Mouse (Mus musculus): Measurements from ENCODE around the gene Ces1d. TPM values are rescaled to one million over a fixed set of nuclear protein-coding genes. Genes with fewer than 3 reads are reported as not detected.
"Not testable (repeated sequence)": the region's sequence is repeated elsewhere in the genome, so short reads cannot be mapped to it uniquely, and the experiment has no call there.

Ces1d gene
- polyA plus RNA-seq, 1 experiment from 2014 or later: 0.23 TPM

DNA sequence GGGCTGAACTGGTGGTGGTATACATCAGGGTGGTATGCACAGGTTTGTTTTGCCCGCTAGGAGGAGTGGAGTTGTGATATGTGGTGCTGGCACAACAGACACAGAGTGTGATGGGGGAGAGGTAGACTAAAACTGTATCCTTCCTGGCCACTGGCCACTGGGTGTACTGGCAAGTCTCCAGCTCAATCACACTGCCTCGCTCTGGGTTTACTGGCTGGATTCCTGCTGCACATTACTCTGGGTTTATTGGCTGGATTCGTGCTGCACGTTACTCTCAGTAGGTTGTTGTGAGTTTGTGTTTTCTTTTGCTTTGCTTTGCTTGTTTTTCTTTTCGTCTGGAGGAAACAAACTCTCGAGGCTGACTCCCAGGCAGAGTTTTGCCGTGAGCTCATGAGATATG, 1.5 kb upstream of the Ces1d start:
- H3K36me3 ChIP-seq; H3K27me3 ChIP-seq; H3K4me1 ChIP-seq; H3K9ac ChIP-seq; H3K27ac ChIP-seq; H3K9me3 ChIP-seq (replicated peaks); ATAC-seq (ENCODE audit: low FRiP score); H3K4me3 ChIP-seq; H3K4me2 ChIP-seq (replicated peaks): not testable (repeated sequence)
- 88% methylated on average over 7 of the region's 7 CpGs for WGBS

DNA sequence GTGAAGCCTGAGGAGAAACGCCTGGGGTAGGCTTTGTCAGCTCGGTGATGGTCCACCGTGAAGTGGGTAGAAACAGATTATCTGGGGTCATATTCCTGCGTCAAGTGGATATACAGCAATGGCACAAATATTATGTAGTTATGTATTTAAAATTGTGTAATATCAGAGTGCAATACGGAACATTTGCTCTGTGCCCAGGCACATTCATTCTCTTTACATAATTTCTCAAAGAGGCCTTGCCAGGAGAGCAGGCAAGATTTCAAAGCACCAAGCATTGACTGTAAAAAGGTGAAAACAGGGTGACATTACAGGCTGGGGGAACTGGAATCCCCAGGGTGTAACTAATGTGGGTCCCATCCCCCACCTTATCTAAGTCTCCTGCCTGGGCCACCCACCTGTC, 1.2 kb downstream of the Ces1d start:
- no peak overlapping the region for H3K4me2 ChIP-seq (replicated peaks)
- no peak overlapping the region for H3K4me3 ChIP-seq
- no peak overlapping the region for H3K27ac ChIP-seq
- no peak for ATAC-seq (ENCODE audit: low FRiP score)
- H3K36me3 ChIP-seq: no peaks in the 10 kb centered on the region
- no peak overlapping the region for H3K9ac ChIP-seq
- no peaks in the 10 kb centered on the region for H3K9me3 ChIP-seq (replicated peaks)
- no peaks in the 10 kb centered on the region for H3K27me3 ChIP-seq
- 90% methylated on average over 5 of the region's 5 CpGs for WGBS
- H3K4me1 ChIP-seq: no peaks in the 10 kb centered on the region

DNA sequence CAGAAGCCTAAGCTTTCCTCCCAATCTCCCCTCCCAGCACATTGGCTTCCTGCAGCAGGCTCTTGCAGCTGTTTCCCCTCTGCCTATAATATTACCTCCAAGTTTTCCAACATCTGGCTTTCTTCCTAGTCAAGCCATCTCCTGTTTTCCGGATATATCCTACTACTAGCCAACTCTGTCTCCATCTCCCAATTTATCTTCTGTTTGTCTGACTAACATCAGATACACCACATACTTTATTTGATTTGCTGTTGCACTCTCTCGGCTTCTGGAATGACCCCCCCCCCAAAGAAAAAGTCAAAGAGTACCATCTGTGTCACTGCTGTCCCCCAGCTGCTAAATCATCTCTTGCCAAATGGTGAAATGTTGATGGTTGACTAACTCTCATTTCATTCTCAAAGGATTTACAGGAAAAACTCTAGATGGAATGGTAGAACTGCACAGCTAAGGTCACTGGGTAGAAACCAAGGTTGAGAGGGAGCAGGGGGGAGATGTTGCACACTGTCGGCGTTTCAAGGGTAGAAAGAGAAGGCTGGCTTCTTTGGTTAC, 17.0 kb downstream of the Ces1d start:
- no peaks in the 10 kb centered on the region for H3K27me3 ChIP-seq
- 84% methylated on average over 4 of the region's 4 CpGs for WGBS
- H3K4me2 ChIP-seq (replicated peaks): no peak overlapping the region
- ATAC-seq (ENCODE audit: low FRiP score): no peak
- no peaks in the 10 kb centered on the region for H3K36me3 ChIP-seq
- no peaks in the 10 kb centered on the region for H3K9me3 ChIP-seq (replicated peaks)
- peaks cover 4% of the 10 kb centered on the region; the same call in 1 of the 2 replicates for H3K4me1 ChIP-seq
- no peak overlapping the region for H3K9ac ChIP-seq
- H3K4me3 ChIP-seq: no peak overlapping the region
- H3K27ac ChIP-seq: no peak overlapping the region

DNA sequence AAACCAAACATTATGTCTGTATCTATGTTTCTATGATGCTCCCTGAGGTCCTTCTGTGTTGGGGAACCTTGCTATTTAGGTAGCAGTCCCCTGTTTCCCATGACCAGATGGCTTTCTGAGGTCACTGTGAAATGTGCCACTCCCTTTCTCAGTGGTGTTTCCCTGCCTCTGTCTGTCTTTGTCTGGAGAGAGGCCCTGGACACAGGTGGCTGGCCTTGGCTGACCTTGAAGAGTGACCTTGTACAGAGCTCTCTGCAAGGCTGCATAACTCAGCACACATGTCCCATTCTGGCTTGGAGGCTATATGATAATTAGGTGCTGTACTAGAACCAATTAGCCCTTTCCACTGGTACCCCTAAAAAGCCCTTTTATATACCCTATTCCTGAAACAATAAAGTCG, 21.0 kb downstream of the Ces1d start:
- H3K9ac ChIP-seq: no peak overlapping the region
- peaks cover 4% of the 10 kb centered on the region; the same call in 1 of the 2 replicates for H3K4me1 ChIP-seq
- no peak overlapping the region for H3K4me2 ChIP-seq (replicated peaks)
- ATAC-seq (ENCODE audit: low FRiP score): no peak
- WGBS: 63% methylated on average over 1 of the region's 1 CpGs
- no peaks in the 10 kb centered on the region for H3K27me3 ChIP-seq
- no peak overlapping the region for H3K4me3 ChIP-seq
- no peaks in the 10 kb centered on the region for H3K9me3 ChIP-seq (replicated peaks)
- no peak overlapping the region for H3K27ac ChIP-seq
- no peaks in the 10 kb centered on the region for H3K36me3 ChIP-seq

DNA sequence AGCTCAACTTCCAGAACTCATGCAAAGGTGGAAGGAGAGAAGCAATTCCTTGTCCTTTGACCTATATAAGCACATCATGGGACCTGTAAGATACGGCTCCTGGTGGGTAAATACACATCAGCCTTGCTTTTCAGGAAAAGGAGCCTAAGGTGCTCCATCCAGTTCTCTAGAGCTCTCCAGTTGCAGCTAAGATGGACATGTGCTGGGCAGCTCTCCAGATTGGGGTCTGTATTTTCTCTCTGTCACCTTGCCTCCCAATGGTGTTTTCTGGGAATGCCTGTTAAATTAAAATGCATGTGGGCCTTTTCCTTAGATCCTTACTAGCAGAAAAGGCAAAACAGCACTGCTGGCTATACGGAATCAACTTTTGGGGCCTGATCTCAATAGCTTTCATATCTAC, 23.1 kb downstream of the Ces1d start:
- Histone ChIP-seq H3K9ac (no peak overlapping the region), H3K27me3 (no peaks in the 10 kb centered on the region), H3K36me3 (no peaks in the 10 kb centered on the region), H3K9me3 (replicated peaks) (no peaks in the 10 kb centered on the region), H3K27ac (no peak overlapping the region), H3K4me1 (peaks cover 4% of the 10 kb centered on the region; the same call in 1 of the 2 replicates), H3K4me2 (replicated peaks) (no peak overlapping the region), H3K4me3 (no peak overlapping the region)
- WGBS: 88% methylated on average over 2 of the region's 2 CpGs
- ATAC-seq (ENCODE audit: low FRiP score): no peak

DNA sequence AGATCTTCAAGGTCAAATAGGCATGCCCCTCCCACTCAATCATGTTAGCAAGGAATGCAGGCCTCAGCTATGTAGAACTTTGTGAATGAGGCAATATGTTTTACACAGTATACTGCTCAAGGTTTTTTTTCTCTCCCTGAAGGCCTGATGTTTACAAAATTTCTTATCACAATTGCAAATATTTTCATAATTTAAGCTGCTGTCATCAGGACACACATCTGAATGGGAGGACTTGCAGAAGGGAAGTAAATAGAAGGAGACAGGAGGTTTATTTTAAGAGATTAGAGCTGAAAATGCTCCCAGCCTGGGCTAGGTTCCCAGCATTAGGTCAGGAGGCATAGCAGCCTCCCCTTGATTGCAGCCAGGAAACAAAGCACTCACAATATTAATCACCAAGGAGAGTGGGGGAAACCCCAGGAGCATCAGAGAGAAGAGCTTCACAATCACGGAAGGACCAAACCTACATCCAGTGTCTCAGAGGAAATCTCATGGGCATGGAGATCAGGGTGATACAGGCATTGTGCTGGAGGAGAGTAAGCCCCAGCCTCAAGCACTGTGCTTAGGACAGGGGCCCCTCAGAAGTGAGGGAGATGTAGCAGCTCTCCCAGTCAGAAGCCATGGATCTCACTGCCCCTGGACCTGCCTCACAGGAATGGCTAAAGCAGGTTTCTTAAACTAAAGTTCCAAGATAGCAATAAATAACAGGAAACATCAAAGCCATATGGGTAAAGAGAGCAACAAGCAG, 25.6 kb downstream of the Ces1d start:
- H3K27ac ChIP-seq: no peak overlapping the region
- H3K4me3 ChIP-seq: no peak overlapping the region
- no peak for ATAC-seq (ENCODE audit: low FRiP score)
- 47% methylated on average over 1 of the region's 1 CpGs for WGBS
- H3K4me2 ChIP-seq (replicated peaks): no peak overlapping the region
- H3K27me3 ChIP-seq: no peaks in the 10 kb centered on the region
- H3K36me3 ChIP-seq: no peaks in the 10 kb centered on the region
- H3K4me1 ChIP-seq: peaks cover 4% of the 10 kb centered on the region; the same call in 1 of the 2 replicates
- H3K9ac ChIP-seq: no peak overlapping the region
- no peaks in the 10 kb centered on the region for H3K9me3 ChIP-seq (replicated peaks)

DNA sequence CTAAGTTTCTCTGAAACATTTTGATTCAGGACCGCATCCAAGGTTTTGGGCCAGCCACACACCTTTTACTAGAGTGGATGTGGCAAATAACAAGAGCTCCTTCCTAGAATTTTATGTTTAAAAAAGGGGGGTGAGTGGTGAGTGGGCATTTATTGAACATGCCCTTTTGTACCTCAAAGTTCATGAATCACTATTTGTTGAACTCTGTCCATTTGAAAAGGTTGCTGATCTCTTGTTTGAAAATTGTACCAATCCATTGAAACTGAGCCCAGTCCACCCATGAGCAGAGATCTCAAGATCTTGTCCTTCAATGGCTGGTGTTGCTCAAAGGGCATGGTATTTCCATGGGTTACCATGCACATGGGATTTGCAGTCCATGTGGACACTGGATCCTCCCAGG, 34.3 kb downstream of the Ces1d start:
- no peak for ATAC-seq (ENCODE audit: low FRiP score)
- 94% methylated on average over 1 of the region's 1 CpGs for WGBS

DNA sequence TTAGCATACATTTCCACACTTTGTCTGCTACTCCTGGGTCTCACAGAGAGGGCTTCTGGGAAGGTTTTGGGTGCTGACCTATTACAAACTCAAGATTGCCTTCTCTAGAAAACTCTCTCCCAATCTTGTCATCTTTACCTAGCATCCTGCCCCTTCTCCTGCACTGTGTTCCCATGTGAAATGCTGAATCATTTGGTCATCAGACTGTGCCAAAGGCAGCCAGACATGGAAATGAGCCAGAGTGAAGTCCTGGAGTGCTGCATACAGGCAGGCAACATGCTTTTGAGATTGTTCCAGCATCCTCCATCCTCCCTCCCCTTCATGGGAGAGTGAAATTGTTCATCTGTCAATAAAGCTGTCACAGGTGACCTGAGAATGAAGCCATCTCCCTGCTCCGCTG, 46.2 kb downstream of the Ces1d start:
- 90% methylated on average over 1 of the region's 1 CpGs for WGBS
- Histone ChIP-seq H3K9me3 (replicated peaks) (no peaks in the 10 kb centered on the region), H3K9ac (no peak overlapping the region), H3K27me3 (no peaks in the 10 kb centered on the region), H3K27ac (no peak overlapping the region), H3K4me3 (no peak overlapping the region), H3K4me2 (replicated peaks) (no peak overlapping the region), H3K4me1 (no peaks in the 10 kb centered on the region), H3K36me3 (no peaks in the 10 kb centered on the region)
- ATAC-seq (ENCODE audit: low FRiP score): no peak

More for the DNA sequence above, 34.3 kb downstream of the Ces1d start:
- H3K27ac ChIP-seq: no peak overlapping the region
- no peak overlapping the region for H3K9ac ChIP-seq
- H3K4me2 ChIP-seq (replicated peaks): no peak overlapping the region
- H3K36me3 ChIP-seq: no peaks in the 10 kb centered on the region
- H3K9me3 ChIP-seq (replicated peaks): no peaks in the 10 kb centered on the region
- H3K4me1 ChIP-seq: no peaks in the 10 kb centered on the region
- no peak overlapping the region for H3K4me3 ChIP-seq
- H3K27me3 ChIP-seq: no peaks in the 10 kb centered on the region

DNA sequence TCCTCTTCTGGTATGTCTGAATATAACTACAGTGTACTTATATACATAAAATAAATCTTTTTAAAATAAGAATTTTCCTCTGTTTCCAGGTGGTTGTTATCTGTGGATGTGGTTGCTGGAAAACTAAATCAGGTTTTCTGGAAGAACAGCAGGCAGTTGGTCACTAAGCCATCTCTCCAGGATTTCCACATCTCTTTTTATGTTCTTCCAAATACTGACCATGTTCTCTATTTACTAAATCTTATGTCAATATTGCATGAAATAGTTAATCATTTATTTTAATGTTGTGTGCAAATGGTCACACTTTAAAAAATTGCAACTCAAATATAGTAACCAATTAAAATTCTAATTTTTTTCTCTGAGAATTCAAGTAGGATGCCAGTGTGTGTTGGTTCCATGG, 50.3 kb downstream of the Ces1d start:
- H3K4me1 ChIP-seq: no peaks in the 10 kb centered on the region
- no peak for ATAC-seq (ENCODE audit: low FRiP score)
- H3K9me3 ChIP-seq (replicated peaks): no peaks in the 10 kb centered on the region
- H3K36me3 ChIP-seq: no peaks in the 10 kb centered on the region
- no peak overlapping the region for H3K9ac ChIP-seq
- H3K27ac ChIP-seq: no peak overlapping the region
- no peaks in the 10 kb centered on the region for H3K27me3 ChIP-seq
- no peak overlapping the region for H3K4me3 ChIP-seq
- no peak overlapping the region for H3K4me2 ChIP-seq (replicated peaks)

DNA sequence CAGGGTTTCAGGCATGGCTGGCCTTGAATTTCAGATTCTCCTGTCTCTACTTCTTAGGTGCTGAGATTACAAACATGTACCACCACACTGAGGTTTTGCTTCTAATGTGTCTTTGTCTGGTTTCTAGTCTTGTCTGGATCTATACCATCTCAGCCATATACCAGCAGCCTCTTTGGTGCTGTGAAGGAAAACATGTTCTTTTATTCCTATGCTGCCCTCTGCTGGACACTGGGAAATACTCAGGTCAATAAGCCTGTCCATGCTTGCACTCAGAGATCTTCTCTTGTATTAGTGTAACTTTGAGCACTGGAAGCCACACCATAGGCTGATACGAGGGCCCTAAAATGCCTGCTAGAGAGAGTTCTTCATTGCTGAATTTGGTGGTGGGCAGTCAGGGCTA, 56.9 kb downstream of the Ces1d start:
- H3K4me2 ChIP-seq (replicated peaks): no peak overlapping the region
- no peak overlapping the region for H3K4me3 ChIP-seq
- no peaks in the 10 kb centered on the region for H3K27me3 ChIP-seq
- no peaks in the 10 kb centered on the region for H3K9me3 ChIP-seq (replicated peaks)
- H3K36me3 ChIP-seq: no peaks in the 10 kb centered on the region
- H3K27ac ChIP-seq: no peak overlapping the region
- no peak for ATAC-seq (ENCODE audit: low FRiP score)
- H3K4me1 ChIP-seq: no peaks in the 10 kb centered on the region
- whole genome bisulfite sequencing: 56% methylated on average over 1 of the region's 1 CpGs
- H3K9ac ChIP-seq: no peak overlapping the region

DNA sequence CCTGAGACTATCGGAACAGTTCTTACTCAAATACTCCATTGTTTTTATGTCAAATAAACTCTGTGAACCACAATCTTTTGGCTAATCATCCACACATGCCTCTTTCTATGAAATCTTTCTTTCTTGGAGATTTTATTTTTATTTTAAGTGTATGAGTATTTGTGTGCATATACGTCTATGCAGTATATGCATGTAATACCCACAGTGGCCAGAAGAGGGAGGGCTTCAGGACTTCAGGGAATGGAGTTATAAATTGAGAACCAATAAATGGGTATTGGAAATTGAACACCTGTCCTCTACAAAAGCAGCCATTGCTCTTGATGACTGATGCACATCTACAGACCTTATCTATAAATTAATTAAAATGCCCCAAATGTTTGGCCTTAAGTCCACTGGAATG, 65.4 kb downstream of the Ces1d start:
- H3K4me2 ChIP-seq (replicated peaks): no peak overlapping the region
- H3K4me1 ChIP-seq: no peaks in the 10 kb centered on the region
- 92% methylated on average over 2 of the region's 2 CpGs for WGBS
- H3K4me3 ChIP-seq: no peak overlapping the region
- no peak overlapping the region for H3K9ac ChIP-seq
- ATAC-seq (ENCODE audit: low FRiP score): no peak
- H3K36me3 ChIP-seq: no peaks in the 10 kb centered on the region
- no peak overlapping the region for H3K27ac ChIP-seq
- no peaks in the 10 kb centered on the region for H3K27me3 ChIP-seq
- no peaks in the 10 kb centered on the region for H3K9me3 ChIP-seq (replicated peaks)

DNA sequence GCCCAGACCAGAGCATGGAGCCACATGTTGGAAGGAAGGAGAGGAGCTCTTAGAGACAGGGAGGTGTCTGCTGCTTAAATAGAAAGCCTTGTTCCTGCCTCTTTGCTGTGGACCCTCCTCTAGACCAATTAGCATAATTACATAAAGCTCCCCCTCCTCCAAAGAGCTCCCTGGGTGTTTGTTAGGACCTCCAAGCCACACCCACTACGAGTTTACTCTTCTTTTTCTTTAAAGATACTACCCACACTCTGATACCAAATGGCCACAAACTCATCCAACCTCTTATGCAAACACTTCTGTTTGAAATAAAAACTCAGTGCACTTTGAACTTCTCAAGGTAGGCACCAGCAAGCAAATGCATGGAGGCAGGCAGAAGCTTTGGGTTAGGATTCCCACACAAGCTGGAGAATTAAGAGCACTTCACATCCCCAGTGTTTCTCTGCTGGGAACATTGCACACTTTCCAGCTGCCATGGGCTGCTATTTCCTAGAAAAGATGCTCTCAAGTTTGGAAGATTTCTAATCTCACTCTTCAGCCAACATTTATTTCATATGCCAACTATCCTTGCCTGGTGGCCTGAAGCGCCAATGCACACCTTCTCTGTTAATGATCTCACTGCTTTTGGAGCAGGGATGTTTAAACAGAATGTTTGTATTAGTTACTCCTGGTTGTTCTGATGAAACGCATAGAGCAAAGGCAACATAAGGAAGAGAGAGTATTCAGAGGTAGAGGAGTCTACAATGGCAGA, 66.2 kb downstream of the Ces1d start, which contains the start of gene Ces1c:
Gene Ces1c (minus strand): TSS at position 51 of the 748 bp plus-strand sequence.
- Histone ChIP-seq H3K4me1 (no peaks in the 10 kb centered on the region), H3K9ac (no peak within 1 kb of the TSS), H3K4me2 (replicated peaks) (no peak within 1 kb of the TSS), H3K36me3 (no peaks in the 10 kb centered on the region), H3K27me3 (no peaks in the 10 kb centered on the region), H3K9me3 (replicated peaks) (no peaks in the 10 kb centered on the region), H3K4me3 (no peak within 1 kb of the TSS), H3K27ac (no peak within 1 kb of the TSS)
- WGBS: 85% methylated on average over 3 of the region's 3 CpGs
- no peak for ATAC-seq (ENCODE audit: low FRiP score)
